Mouse (Mus musculus): Measurements from ENCODE around the gene Gtpbp6. TPM values are rescaled to one million over a fixed set of nuclear protein-coding genes. Genes with fewer than 3 reads are reported as not detected.
"Not testable (repeated sequence)": the region's sequence is repeated elsewhere in the genome, so short reads cannot be mapped to it uniquely, and the experiment has no call there.

The Gtpbp6 gene
- total RNA-seq, 2 experiments from 2014 or later, result 75.8 to 83.0 TPM

- DNase-seq, result no peak
Measured at GRCm38 (mm10) chr5:110099656-110100580, 8.1 kb downstream of the Gtpbp6 start, which contains the start of gene Plcxd1. Plcxd1 (plus strand) TSS chr5:110099969.

GRCm38 (mm10) chr5:110098991-110099477, 9.0 kb downstream of the Gtpbp6 start:
- peak in 1 of 2 experiments; percentile 25 for DNase-seq

GRCm38 (mm10) chr5:110094847-110095213, 13.2 kb downstream of the Gtpbp6 start:
- no peak for DNase-seq

- peak; percentile 87 for DNase-seq
Measured at GRCm38 (mm10) chr5:110094030-110094846, 13.8 kb downstream of the Gtpbp6 start, which contains the start of gene Gm35315. Gm35315 (minus strand) TSS chr5:110094420.

GRCm38 (mm10) chr5:110091546-110091945, 16.5 kb downstream of the Gtpbp6 start:
- DNase-seq, result no peak

- DNase-seq, result no peak
Measured at GRCm38 (mm10) chr5:110086161-110086866, 21.7 kb downstream of the Gtpbp6 start.

GRCm38 (mm10) chr5:110082961-110083360, 25.0 kb downstream of the Gtpbp6 start:
- DNase-seq, result no peak

- DNase-seq, result not testable (repeated sequence)
Measured at GRCm38 (mm10) chr5:110072413-110072812, 35.6 kb downstream of the Gtpbp6 start, which contains the start of gene Gm17655. Gm17655 (minus strand) TSS chr5:110072513.

GRCm38 (mm10) chr5:110057637-110058408, 50.2 kb downstream of the Gtpbp6 start:
- DNase-seq, result peak; percentile 77 to 81

Other genes starting within 250 kb of the Gtpbp6 start
- 10 to 100 TPM; 38.8 to 42.3 TPM for gene Gm15446, start 184.8 kb downstream of the Gtpbp6 start, total RNA-seq (2021)
- 10 to 100 TPM; 62.9 to 63.6 TPM for gene Zfp932, start 111.7 kb downstream of the Gtpbp6 start, total RNA-seq (2021)
- gene Gm17655, start 35.7 kb downstream of the Gtpbp6 start, total RNA-seq (2021), result 10 to 100 TPM; 14.7 to 20.8 TPM
- under 1 TPM in 1 of 2 experiments, not detected in 1; 0.27 TPM for gene Gm35315, start 13.8 kb downstream of the Gtpbp6 start, total RNA-seq (2021)
- gene Plcxd1, start 8.2 kb downstream of the Gtpbp6 start, total RNA-seq (2021), result 1 to 10 TPM; 3.3 to 4.5 TPM
- gene Zfp605, start 1.9 kb upstream of the Gtpbp6 start, total RNA-seq (2021), result 10 to 100 TPM; 16.0 to 18.3 TPM
- gene Chfr, start 27.6 kb upstream of the Gtpbp6 start, total RNA-seq (2021), result 10 to 100 TPM; 45.8 to 59.9 TPM
- 10 to 100 TPM; 45.5 to 51.6 TPM for gene Golga3, start 68.5 kb upstream of the Gtpbp6 start, total RNA-seq (2021)
- 10 to 100 TPM; 38.6 to 48.2 TPM for gene Ankle2, start 122.8 kb upstream of the Gtpbp6 start, total RNA-seq (2021)
- gene Pgam5, start 161.7 kb upstream of the Gtpbp6 start, total RNA-seq (2021), result 10 to 100 TPM; 57.4 to 62.8 TPM
- 1 to 10 TPM; 8.5 to 9.4 TPM for gene Pxmp2, start 178.0 kb upstream of the Gtpbp6 start, total RNA-seq (2021)
- gene Pole, start 178.1 kb upstream of the Gtpbp6 start, total RNA-seq (2021), result 1 to 10 TPM; 1.2 to 2.1 TPM
- gene P2rx2, start 235.0 kb upstream of the Gtpbp6 start, total RNA-seq (2021), result under 1 TPM in 1 of 2 experiments, not detected in 1; 0.27 TPM
- gene Lrcol1, start 236.5 kb upstream of the Gtpbp6 start, total RNA-seq (2021), result not detected

Data from layer of hippocampus, postnatal 36 days (tissue).